Mouse (Mus musculus) gonadal fat pad, adult 2 months (tissue): ENCODE measurements around the gene Synj1. TPM values are rescaled to one million over a fixed set of nuclear protein-coding genes. Genes with fewer than 3 reads are reported as not detected.

Experiments
- DNase-seq: peaks from one replicate; pipeline ENCODE4 v3.0.0-alpha.2; 2012; ENCODE audit warnings: low read depth
- polyA plus RNA-seq: library from polyadenylated mRNA; depleted of rRNA; stranded (reverse); fragments of >200 nt; gene quantifications from 2 replicates; pipeline ENCODE4 v1.2.3, GENCODE M21; 2012; rRNA removed

The Synj1 gene
- polyA plus RNA-seq, 1 experiment: 15.1 TPM

GRCm38 (mm10) chr16:90891601-90892000, 119.5 kb downstream of the Synj1 start:
- DNase-seq: no peak

GRCm38 (mm10) chr16:90890683-90891082, 120.4 kb downstream of the Synj1 start:
- DNase-seq: no peak

Other genes with a start within 250 kb of the Synj1 start
- 5.4 and 6.4 TPM in 2 replicates for gene Urb1, start 200.9 kb downstream of the Synj1 start, polyA plus RNA-seq
- gene Eva1c, start 184.6 kb downstream of the Synj1 start, polyA plus RNA-seq: 7.2 and 8.1 TPM in 2 replicates
- 9.6 and 12.2 TPM in 2 replicates for gene Cfap298, start 76.2 kb downstream of the Synj1 start, polyA plus RNA-seq
- 21.7 and 28.9 TPM in 2 replicates for gene Paxbp1, start 33.2 kb upstream of the Synj1 start, polyA plus RNA-seq
- gene 4932438H23Rik, start 83.8 kb upstream of the Synj1 start, polyA plus RNA-seq: 16.0 and 17.1 TPM in 2 replicates
- gene Olig2, start 214.1 kb upstream of the Synj1 start, polyA plus RNA-seq: 0.04 TPM in 1 of 2 replicates, not detected in the other